Mouse (Mus musculus) heart, adult 11 months (tissue): ENCODE results near the gene Rfx2.
A peak's percentile ranks its signal among the peaks of the same experiment; 100 is the strongest.

Source experiments
- DNase-seq: peaks from one replicate; pipeline ENCODE4 v3.0.0; 2022

Gene Rfx2

DNA sequence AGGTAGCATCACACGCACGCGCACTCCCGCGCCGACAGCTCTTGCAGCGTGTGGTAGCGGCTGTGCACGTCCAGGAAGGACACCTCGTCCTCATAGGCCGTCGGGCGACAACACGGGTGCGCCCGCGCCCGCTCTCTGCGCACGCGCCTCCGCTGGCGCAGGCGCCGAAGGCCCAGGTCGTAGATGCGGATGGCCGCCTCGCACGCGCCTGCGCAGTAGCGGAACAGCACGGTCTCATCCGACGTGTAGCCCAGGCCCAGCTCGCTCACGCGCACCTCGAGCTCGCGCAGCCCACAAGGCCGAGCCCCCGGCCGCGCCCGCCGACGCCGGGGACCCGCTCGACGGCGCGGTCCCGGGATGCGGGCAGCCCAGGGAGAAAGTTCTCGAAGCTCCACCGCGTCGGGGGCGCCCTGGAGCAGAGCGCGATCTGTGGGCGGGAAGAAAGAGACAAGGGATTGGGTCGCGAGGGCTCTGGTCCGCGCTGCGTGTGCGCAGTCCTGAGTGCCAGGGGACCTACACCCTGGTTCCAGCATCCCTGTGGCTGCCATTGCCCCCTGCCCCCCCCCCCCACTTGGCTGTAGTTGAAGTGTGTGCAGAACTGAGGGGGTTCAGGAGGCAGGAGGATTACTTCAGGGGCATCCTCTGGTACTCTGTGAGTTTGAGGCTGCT, 79.3 kb downstream of the Rfx2 start:
- no peak for DNase-seq

DNA sequence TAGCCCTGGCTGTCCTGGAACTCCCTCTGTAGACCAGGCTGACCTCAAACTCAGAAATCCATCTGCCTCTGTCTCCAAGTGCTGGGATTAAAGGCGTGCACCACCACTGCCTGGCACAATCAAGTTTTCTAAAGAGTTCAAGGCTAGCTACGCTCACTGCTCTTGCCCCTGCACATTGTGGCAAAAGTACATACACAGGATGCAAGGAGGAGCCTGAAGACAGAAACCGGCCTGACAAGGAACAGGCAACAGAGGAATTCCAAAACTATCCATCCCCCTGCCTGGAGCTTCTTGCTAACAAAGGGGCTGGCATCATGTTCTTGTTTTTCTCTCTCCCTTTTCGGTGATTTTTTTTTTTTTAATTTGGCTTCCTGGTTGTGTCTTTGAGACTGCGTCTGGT, 86.6 kb downstream of the Rfx2 start:
- no peak for DNase-seq

DNA sequence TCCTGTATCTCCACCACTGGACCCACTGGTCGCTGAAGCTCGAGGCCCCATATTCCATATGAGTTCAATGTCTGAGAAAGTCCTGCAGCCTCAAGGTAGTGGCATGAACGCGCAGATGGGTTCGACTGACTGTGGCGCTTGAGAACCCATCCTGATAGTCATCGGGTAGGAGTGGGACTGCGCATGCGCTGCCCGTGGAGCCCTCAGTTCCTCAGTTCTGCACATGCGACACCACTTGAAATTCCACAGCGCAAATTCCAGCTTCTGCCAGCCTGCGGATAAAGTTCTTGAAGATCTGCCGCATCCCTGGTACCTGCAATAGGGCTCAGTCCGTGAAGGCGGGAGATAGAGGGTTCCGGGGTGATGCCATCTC, 90.0 kb downstream of the Rfx2 start:
- DNase-seq: no peak

DNA sequence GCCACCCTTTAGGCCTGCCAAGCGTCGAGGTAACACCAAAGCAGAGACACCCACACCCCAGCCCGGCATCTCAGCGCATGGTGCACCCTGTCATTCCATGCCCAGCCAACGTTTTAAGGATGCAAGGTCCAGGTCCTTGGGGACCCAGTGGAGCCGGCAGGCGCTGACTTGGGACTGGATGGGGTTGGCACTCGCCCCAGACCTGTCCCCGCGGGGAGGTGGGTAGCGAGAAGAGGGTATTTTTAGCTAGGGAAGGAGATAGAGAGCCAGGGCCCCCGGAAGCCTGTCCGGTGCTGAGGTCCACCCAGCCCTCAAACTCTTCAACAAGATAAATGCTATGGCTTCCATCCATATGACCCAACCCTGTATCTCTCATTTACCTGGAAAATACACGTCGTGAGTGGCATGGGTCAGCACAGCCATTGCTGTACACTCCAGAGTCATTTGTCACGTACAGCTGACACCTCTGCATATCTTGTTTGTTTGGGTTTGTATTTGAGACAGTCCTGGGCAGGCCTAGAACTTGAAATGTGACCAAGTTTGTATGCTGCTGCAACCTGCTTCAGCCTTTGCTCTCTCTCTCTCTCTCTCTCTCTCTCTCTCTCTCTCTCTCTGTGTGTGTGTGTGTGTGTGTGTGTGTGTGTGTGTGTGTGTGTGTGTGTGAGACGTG, 90.6 kb downstream of the Rfx2 start:
- no peak for DNase-seq

DNA sequence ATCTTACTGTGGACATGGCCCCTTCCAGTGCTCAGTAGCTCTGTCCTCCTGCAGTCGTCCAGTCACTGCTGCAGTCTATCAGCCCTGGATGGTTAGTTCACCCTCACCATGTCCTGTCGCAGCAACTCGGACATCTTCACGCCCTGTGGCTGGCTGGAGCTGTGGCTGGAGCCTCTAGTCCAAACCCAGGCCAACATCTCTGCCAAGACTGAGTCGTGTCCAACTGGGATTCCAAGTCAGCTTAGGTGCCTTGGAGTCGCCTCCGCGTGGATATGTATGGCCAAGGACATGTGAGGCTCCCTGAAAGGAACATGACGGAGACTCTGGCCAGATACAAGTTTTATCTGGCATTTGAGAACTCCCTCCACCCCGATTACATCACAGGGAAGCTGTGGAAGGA, 92.6 kb downstream of the Rfx2 start:
- no peak for DNase-seq

DNA sequence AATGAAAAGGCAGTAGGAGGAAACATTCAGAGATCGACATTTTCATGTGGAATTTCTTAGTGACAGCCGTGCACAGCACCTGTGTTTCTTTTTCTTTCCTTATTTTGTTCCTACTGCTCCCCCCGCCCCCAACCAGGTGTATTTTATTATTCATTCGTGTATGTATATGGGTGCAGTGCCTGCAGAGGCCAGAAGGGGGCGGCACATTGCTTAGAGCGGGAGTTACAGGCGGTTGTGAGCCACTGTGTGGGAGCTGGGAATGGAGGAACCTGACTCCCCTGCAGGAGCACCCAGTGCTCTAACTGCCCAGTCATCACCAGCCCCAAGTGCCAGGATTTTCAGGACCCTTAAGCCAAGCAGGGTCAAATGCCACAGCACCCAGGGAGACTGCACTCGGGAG, 94.3 kb downstream of the Rfx2 start:
- DNase-seq: no peak

DNA sequence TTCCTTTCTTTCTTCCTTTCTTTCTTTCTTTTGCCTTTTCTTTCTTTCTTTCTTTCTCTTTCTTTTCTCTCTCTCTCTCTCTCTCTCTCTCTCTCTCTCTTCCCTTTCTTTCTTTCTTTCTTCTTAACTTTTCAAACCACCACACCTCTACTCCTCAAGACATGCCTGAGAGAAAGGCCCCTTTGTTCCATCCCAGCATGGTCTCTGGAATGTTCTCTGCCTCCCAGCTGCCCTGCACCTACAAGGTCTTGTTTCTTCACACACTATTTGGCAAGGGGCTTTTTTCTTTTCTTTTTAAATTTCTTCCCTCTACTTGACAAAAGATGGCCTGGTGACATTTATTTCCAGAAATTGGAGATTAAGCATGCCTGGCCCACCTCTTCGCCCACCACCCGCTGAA, 101.2 kb downstream of the Rfx2 start:
- no peak for DNase-seq

DNA sequence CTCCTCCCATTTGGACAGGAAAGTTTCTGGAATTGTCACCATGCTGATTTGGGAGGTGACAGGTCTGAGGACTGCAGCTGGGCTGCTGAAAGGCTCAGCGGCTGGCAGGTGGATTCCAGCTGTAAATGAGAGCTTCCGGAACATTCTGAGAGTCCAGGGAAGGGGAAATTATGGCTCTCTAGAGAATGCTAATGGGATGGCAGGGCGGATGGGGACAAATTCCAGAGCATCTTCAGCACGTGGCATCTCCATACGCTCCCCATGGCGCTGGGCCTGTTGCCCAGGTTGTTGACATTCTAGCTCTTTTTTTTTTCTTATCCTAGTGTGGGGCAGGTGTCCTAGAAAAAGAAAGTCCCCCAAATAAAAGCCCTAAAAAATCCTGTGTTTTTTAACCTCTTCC, 101.7 kb downstream of the Rfx2 start:
- DNase-seq: peak; percentile 88

DNA sequence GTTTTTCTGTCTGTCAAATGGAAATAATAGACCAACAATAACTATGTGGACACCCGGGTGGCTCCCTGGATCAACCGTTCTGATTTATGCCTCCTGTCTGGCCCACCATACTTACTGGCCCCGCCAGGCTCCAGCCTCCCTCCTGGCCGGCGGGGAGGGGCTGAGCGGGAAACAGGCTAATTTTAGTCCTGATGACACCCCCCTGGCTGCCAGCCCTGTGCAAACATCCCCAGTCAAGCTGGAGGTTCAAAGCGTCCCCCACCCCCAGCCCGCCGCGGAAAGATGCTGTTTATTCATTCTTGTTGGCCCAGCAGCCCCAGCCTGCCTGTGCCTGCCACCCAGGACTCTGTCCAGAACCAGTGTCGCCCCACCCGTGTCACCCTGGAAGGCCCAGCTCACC, 102.7 kb downstream of the Rfx2 start:
- DNase-seq: peak; percentile 92

DNA sequence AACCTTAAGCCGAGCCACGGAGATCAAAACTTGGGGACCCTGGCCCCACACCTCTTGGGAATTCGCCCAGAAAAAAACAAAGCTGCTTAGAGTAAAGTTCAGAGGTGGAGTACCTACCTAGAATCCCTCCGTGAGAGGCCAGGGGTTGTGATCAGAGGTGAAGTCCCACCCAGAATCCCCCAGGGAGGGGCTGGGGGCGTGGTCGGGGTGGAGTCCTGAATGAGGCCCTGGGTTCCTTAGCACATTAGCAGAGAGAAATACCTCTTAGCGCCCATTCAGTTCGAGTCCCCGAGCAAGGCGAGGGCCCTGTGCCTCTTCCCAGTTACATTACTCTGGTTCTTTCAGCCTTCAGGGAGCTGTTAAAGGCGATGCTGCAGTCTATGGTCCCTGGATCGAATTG, 103.2 kb downstream of the Rfx2 start:
- DNase-seq: peak; percentile 86

DNA sequence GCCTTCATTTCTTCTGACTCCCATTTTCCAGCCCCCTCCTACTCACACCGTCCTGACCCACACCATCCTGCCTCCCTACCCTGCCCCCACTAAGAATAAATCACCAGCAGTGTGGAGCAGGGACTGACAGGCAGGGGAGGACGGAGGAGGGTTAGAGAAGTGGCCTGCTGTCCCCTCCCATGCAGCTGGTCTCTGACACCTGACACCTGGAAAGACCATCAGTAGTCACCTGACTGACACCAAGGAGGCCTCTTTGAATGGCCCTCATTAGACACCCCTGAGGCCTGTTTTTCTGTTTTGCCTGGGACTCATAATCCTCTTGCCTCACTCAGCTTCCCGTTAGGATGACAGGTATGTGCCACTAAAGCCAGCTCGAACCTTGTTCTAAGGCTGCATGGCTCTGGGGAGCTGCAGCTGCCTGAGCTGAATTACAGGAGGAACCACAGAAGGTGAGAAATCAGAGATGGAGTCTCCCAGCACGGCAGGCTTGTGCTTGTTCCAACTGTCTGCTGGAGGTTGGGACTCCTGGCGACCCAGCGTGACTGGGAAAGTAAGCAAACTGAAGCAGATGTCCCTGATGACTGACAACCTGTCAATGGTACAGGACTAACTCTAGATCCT, 103.7 kb downstream of the Rfx2 start:
- DNase-seq: peak; percentile 90
